Mouse (Mus musculus): Measurements from ENCODE around the gene Ppat. TPM values are rescaled to one million over a fixed set of nuclear protein-coding genes. Genes with fewer than 3 reads are reported as not detected.
"Not testable (repeated sequence)": the region's sequence is repeated elsewhere in the genome, so short reads cannot be mapped to it uniquely, and the experiment has no call there.

The Ppat gene
- polyA plus RNA-seq, 1 experiment = 4.0 TPM

DNA sequence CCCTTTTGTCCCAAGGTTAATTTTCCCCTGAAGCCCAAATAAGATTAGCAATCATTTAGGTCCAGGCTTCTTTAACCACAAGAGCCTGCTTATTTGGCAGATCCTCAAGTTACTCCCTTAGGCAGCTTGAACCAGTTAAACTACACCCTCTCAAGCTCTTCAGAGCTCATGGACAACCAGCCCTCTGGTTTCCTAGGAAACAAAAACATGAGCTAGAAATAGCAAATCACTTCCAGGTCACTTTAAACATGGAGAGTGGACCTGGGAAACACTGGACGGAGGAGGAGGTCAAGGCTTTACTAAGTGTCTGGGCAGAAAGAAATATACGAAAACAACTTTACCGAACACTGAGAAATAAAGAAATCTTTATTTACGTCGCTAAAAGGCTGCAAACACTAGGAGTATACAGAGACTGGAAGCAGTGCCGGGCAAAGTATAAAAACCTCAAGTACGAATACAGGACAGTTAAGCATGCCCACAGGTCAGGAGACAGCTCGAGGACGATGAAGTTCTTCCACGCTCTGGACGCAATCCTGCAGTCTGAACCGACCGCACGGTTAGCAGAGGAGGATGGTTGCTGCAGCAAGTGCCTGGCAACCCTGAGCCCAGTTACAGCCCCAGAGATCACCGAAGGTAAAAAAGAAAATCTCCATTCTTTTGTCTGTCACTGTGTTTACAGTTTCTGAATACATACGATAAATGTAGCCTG is 23.1 kb downstream of the Ppat start:
- H3K36me3 ChIP-seq (replicated peaks; ENCODE audit: low read length) = peaks cover 53% of the 10 kb centered on the region
- TF ChIP-seq GATA1 (IDR thresholded peaks at IDR 0.05; ENCODE audit: borderline replicate concordance, low read length) (no peak), FLI1 (IDR thresholded peaks at IDR 0.05; ENCODE audit: low read length) (no peak)
- no peaks in the 10 kb centered on the region for H3K9me3 ChIP-seq
- H3K27me3 ChIP-seq (replicated peaks) = no peaks in the 10 kb centered on the region
- H3K4me1 ChIP-seq = peaks cover 34% of the 10 kb centered on the region
- H3K4me3 ChIP-seq (replicated peaks) = no peak overlapping the region

DNA sequence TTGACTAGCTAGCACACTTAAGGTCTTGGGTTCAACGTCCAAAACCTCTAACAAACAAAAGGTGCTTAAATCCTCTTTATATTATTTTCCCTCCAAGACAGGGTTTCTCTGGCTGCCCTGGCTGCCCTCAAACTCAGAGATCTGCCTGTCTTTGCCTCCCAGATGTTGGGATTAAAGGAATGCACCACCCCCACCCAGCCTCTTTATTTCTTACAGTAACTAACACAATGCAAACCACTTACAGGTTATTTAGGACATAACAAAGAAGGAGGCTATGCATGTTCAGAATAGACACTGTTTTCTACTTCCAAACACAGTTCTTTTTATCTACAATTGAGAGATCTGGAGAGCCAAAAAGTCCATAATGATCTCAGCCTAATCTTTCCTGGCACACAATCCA is 27.1 kb downstream of the Ppat start:
- Histone ChIP-seq H3K4me3 (replicated peaks) (no peak overlapping the region), H3K27me3 (replicated peaks) (no peaks in the 10 kb centered on the region), H3K36me3 (replicated peaks; ENCODE audit: low read length) (peaks cover 88% of the 10 kb centered on the region), H3K4me1 (peaks cover 26% of the 10 kb centered on the region), H3K9me3 (no peaks in the 10 kb centered on the region)
- TF ChIP-seq GATA1 (IDR thresholded peaks at IDR 0.05; ENCODE audit: borderline replicate concordance, low read length) (no peak), FLI1 (IDR thresholded peaks at IDR 0.05; ENCODE audit: low read length) (no peak)

DNA sequence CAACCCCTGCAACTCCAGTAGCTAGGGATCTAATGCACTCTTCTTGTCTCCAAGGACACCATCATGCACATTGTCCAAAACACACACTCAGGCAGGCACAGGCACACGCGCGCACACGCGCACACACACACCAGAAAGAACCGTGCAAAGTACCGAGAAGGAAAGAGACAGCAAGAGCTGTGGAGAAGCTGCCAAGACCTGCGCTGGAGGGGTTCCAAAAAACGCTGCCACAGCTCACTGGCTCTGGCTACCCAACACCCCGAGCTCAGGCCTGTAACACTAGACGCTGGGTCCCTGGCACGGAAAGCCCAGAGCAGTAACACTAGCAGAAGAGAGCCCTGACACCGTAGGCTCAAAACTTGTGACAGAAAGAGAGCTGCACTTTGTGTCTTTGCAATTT is 27.9 kb downstream of the Ppat start:
- H3K27me3 ChIP-seq (replicated peaks) = no peaks in the 10 kb centered on the region
- peaks cover 17% of the 10 kb centered on the region for H3K4me1 ChIP-seq
- H3K36me3 ChIP-seq (replicated peaks; ENCODE audit: low read length) = peaks cover 91% of the 10 kb centered on the region
- no peak overlapping the region for H3K4me3 ChIP-seq (replicated peaks)
- H3K9me3 ChIP-seq = no peaks in the 10 kb centered on the region
- TF ChIP-seq FLI1 (IDR thresholded peaks at IDR 0.05; ENCODE audit: low read length) (no peak), GATA1 (IDR thresholded peaks at IDR 0.05; ENCODE audit: borderline replicate concordance, low read length) (no peak)

DNA sequence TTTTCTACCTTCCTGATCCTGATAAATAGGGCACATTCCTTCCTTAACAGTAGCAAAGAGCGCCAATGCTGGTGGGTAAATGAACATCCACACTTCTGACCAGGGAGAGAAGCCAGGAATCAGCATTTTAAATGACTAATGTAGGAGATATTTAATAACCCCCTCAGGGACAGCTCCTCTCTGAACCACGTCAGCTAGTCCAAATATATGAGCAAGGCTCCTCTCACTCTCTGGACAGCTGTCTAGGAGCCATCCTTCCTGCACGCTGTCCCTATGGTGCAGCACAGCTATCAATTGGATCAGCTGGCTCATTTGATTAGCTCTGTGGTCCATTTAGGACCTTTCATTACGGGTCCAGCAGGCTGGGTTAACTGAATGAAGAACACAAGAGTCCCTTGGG is 28.5 kb downstream of the Ppat start:
- H3K4me3 ChIP-seq (replicated peaks) = no peak overlapping the region
- no peaks in the 10 kb centered on the region for H3K27me3 ChIP-seq (replicated peaks)
- no peaks in the 10 kb centered on the region for H3K9me3 ChIP-seq
- peaks cover 11% of the 10 kb centered on the region; the same call in 1 of the 2 replicates for H3K4me1 ChIP-seq
- peaks cover 95% of the 10 kb centered on the region for H3K36me3 ChIP-seq (replicated peaks; ENCODE audit: low read length)
- TF ChIP-seq GATA1 (IDR thresholded peaks at IDR 0.05; ENCODE audit: borderline replicate concordance, low read length) = no peak
- no peak for TF ChIP-seq FLI1 (IDR thresholded peaks at IDR 0.05; ENCODE audit: low read length)

DNA sequence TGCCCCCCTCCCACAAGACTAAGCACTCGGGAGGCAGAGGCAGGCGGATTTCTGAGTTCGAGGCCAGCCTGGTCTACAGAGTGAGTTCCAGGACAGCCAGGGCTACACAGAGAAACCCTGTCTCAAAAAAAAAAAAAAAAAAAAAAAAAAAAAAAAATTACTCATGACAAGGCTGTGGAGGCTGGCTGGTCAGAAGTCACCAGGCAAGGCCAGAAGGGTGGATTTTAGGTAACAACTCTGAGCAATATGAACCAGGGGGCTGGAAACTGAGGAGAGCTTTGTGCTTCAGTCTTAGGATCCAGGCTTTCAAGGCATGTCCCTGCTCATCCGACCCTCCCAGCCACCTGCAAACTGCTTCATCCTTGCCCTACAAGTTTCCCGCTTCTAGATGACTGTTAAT is 38.9 kb downstream of the Ppat start:
- H3K36me3 ChIP-seq (replicated peaks; ENCODE audit: low read length) = peaks cover 52% of the 10 kb centered on the region
- not testable (repeated sequence) for H3K9me3 ChIP-seq; H3K27me3 ChIP-seq (replicated peaks); H3K4me3 ChIP-seq (replicated peaks)
- H3K4me1 ChIP-seq = peaks cover 13% of the 10 kb centered on the region

DNA sequence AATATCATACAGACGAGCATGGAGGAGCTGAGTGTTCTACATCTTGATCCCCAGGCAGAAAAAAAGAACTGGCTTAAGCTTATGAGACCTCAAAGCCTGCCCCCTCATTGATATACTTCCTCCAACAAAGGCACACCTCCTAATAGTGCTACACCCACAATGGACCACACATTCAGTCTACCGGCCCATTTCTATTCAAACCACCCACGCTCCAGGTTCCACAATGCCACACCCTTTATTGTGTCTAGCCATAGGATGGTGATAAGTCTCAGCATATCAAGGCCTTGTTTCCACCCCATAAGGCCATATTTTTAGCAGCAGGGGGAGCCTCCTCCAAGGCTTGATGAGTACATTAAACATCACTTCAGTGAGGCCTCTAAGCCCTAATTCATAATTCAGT is 40.6 kb downstream of the Ppat start:
- H3K4me3 ChIP-seq (replicated peaks) = no peak overlapping the region
- no peaks in the 10 kb centered on the region for H3K9me3 ChIP-seq
- H3K27me3 ChIP-seq (replicated peaks) = no peaks in the 10 kb centered on the region
- TF ChIP-seq GATA1 (IDR thresholded peaks at IDR 0.05; ENCODE audit: borderline replicate concordance, low read length) (no peak), FLI1 (IDR thresholded peaks at IDR 0.05; ENCODE audit: low read length) (no peak)
- peaks cover 40% of the 10 kb centered on the region for H3K36me3 ChIP-seq (replicated peaks; ENCODE audit: low read length)
- H3K4me1 ChIP-seq = peaks cover 23% of the 10 kb centered on the region

DNA sequence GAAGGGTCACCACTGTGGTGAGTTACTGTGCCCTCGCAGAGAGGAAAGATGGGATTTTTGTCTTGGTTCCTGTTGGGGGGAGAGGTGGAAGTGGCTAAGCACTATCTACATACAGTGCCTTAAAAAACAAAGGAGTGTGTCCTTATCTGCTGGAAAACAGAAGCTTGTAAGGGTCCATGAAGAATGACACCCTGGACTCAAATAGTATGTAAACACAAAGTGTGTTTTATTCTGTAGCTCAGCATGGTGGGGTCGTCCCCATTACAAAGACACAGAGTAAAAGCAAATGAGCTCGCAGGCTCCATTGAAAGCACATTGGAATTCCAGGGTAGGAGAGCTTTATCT is 45.3 kb downstream of the Ppat start:
- H3K27me3 ChIP-seq (replicated peaks) = no peaks in the 10 kb centered on the region
- peaks cover 21% of the 10 kb centered on the region for H3K36me3 ChIP-seq (replicated peaks; ENCODE audit: low read length)
- no peak for TF ChIP-seq GATA1 (IDR thresholded peaks at IDR 0.05; ENCODE audit: borderline replicate concordance, low read length)
- no peak for TF ChIP-seq FLI1 (IDR thresholded peaks at IDR 0.05; ENCODE audit: low read length)
- H3K9me3 ChIP-seq = no peaks in the 10 kb centered on the region
- peaks cover 34% of the 10 kb centered on the region for H3K4me1 ChIP-seq
- peak overlapping the region; percentile 94 for H3K4me3 ChIP-seq (replicated peaks)

DNA sequence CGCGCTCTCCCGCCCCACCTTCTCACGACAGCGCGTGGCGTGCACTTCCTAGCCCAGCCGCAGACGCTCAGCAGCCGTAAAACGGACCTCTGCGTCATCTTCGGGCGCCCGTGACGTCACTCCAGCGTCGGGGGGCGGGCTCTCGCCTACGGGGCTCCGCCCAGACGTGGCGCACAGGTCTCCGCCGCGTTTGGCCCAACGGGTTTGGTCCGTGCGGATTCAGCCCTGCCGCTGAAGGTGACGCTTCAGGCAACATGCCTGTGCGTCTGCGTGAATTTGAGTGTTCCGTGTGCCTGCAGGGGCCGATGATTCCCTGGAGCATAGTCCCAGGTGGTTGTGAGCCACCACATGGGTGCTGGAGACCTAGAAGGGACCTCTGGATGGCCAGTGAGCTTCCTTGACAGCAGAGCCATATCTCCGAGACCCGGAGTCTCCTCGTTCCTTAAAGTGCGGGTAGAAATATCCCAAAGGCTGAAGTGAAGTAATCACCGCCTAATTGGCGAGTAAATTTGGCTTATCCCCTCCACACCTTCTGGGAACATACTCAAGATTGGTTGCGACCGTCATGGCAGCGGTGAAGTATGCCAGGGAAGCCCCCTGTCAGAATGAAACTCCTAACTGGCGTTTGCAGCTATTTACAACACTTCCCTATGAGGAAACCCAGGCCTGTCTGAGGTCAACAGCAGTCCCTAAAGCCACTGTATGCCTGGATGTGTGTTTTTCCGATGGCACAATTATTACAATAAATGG is 45.8 kb downstream of the Ppat start, which contains the start of gene Aasdh:
Aasdh (minus strand) TSS at position 110 of the 750 bp plus-strand sequence.
- peaks cover 27% of the 10 kb centered on the region for H3K36me3 ChIP-seq (replicated peaks; ENCODE audit: low read length)
- TF ChIP-seq FLI1 (IDR thresholded peaks at IDR 0.05; ENCODE audit: low read length) (no peak), GATA1 (IDR thresholded peaks at IDR 0.05; ENCODE audit: borderline replicate concordance, low read length) (no peak)

DNA sequence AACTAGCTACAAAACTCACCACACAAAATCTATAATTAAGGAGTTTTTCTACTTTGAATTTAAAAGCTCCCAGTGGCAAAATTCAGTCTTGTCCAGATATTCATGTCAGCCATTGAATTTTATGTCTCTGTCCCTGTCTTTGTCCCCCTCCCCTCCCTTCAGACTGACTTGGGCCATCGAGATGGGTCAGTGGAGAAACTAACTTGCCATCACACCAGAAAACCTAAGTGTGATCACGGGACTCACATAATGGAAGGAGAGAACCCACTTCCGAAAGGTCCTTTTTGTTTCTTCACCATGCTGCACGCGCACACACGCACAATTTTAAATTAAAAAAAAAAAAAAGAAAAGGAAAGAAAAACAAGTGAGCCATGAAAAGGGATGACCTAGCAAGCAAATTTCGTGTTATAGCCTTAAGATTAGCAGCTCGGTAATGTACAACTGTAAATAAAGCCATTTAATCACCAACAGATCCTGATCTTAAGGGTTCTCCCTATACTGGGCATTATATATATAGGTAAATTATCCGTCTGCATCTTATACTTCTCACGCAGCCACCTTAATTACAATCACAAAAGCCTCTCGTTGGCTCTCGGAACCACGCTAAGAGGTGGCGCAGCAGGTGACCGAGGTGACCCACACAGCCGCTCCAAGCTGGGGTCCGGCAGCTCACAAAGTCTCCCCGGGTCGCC is 46.5 kb downstream of the Ppat start:
- Histone ChIP-seq H3K36me3 (replicated peaks; ENCODE audit: low read length) (peaks cover 27% of the 10 kb centered on the region), H3K9me3 (no peaks in the 10 kb centered on the region), H3K4me1 (peaks cover 26% of the 10 kb centered on the region), H3K4me3 (replicated peaks) (peak overlapping the region; percentile 94), H3K27me3 (replicated peaks) (no peaks in the 10 kb centered on the region)
- TF ChIP-seq GATA1 (IDR thresholded peaks at IDR 0.05; ENCODE audit: borderline replicate concordance, low read length) (no peak), FLI1 (IDR thresholded peaks at IDR 0.05; ENCODE audit: low read length) (no peak)

More for the DNA sequence above, 45.8 kb downstream of the Ppat start, which contains the start of gene Aasdh:
- H3K4me3 ChIP-seq (replicated peaks) = peak within 1 kb of the TSS; percentile 94
- H3K9me3 ChIP-seq = no peaks in the 10 kb centered on the region
- no peaks in the 10 kb centered on the region for H3K27me3 ChIP-seq (replicated peaks)
- peaks cover 29% of the 10 kb centered on the region for H3K4me1 ChIP-seq

DNA sequence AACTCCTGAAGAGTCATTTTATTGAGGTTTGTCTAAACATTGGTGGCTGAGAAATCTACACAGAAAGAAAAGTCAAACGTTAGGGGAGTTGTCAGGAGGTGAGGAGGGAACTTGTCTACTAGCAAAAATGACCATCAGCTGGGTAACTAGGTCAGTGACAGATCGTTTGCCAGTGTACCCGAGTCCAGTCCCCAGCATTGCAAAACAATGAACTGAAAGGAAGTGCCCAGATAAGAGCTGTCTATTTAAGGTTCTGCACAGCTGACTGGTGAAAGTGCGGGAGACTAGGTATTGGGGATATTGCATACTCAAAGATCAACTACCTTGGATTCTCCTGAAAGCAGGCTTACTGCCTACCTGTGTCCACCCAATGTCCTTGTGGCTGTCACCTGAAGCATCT is 49.2 kb downstream of the Ppat start:
- no peaks in the 10 kb centered on the region for H3K27me3 ChIP-seq (replicated peaks)
- H3K4me1 ChIP-seq = peaks cover 23% of the 10 kb centered on the region
- TF ChIP-seq GATA1 (IDR thresholded peaks at IDR 0.05; ENCODE audit: borderline replicate concordance, low read length) (no peak), FLI1 (IDR thresholded peaks at IDR 0.05; ENCODE audit: low read length) (no peak)
- peaks cover 51% of the 10 kb centered on the region for H3K36me3 ChIP-seq (replicated peaks; ENCODE audit: low read length)
- peak overlapping the region; percentile 62 for H3K4me3 ChIP-seq (replicated peaks)
- H3K9me3 ChIP-seq = no peaks in the 10 kb centered on the region

All from megakaryocyte, embryonic 14.5 days (primary cell).